Mouse (Mus musculus): ENCODE data around the gene Efcab12.

- TF ChIP-seq GATA1 (IDR thresholded peaks at IDR 0.05; ENCODE audit: low read length) = no peak
- no peak for TF ChIP-seq TAL1 (IDR thresholded peaks at IDR 0.05; ENCODE audit: low read length)
Observed at GRCm38 (mm10) chr6:115852446-115853090, 14.4 kb upstream of the Efcab12 start.
